Mouse (Mus musculus) CH12.LX (cell line): ENCODE results near the gene Gm5426.

ENCODE experiments used
- CHD1 ChIP-seq: IDR thresholded peaks from 2 replicates; pipeline ENCODE4 v1.6.1; 2012; ENCODE audit warnings: low read depth, low read length, improper control_type of control experiment, inconsistent platforms
- CTCF ChIP-seq, 2 experiments: IDR thresholded peaks in 1 of 2; conservative IDR thresholded peaks in 1 of 2; 2 replicates each; pipeline ENCODE4 v1.5.1; 2011 to 2012; ENCODE audit warnings: low read depth in 2 of 2, low read length in 2 of 2, improper control_type of control experiment in 1 of 2, inconsistent platforms in 1 of 2, mild to moderate bottlenecking in 1 of 2, moderate library complexity in 1 of 2
- EP300 ChIP-seq: IDR thresholded peaks from 2 replicates; pipeline ENCODE4 v1.6.1; 2011; ENCODE audit warnings: low read length, improper control_type of control experiment
- MAZ ChIP-seq: IDR thresholded peaks from 2 replicates; pipeline ENCODE4 v1.6.1; 2012; ENCODE audit warnings: low read depth, mild to moderate bottlenecking, inconsistent platforms, low read length, improper control_type of control experiment, moderate library complexity
- POLR2A ChIP-seq: IDR thresholded peaks from 2 replicates; pipeline ENCODE4 v1.6.1; 2011; ENCODE audit warnings: low read depth, mild to moderate bottlenecking, improper control_type of control experiment, low read length
- RAD21 ChIP-seq: IDR thresholded peaks from 2 replicates; pipeline ENCODE4 v1.6.1; 2011; ENCODE audit warnings: low read depth, mild to moderate bottlenecking, low read length, improper control_type of control experiment, moderate library complexity

GRCm38 (mm10) chr10:96096730-96097129, 39.7 kb upstream of the Gm5426 start:
- TF ChIP-seq EP300 (no peak), CTCF (conservative IDR thresholded peaks at IDR 0.05 in 1 of 2, IDR thresholded peaks at IDR 0.05 in 1 of 2; ENCODE audit: low read depth in 2 of 2, low read length in 2 of 2) (no peak), POLR2A (no peak), RAD21 (no peak), MAZ (no peak), CHD1 (no peak)
